Mouse (Mus musculus) C2C12 (cell line): Measurements from ENCODE around the gene Atp6v1a.

Experiments used
- CTCF ChIP-seq: IDR thresholded peaks from one replicate; pipeline ENCODE4 v1.5.1; 2011; ENCODE audit not compliant: control insufficient read depth, insufficient read depth, insufficient read length
- MYOD1 ChIP-seq: IDR thresholded peaks from one replicate; pipeline ENCODE4 v1.6.1; 2011; ENCODE audit warnings: low read depth; ENCODE audit not compliant: control insufficient read depth, insufficient read length
- USF1 ChIP-seq: IDR thresholded peaks from one replicate; pipeline ENCODE4 v1.6.1; 2011; ENCODE audit warnings: low read depth, mild to moderate bottlenecking, control low read depth, moderate library complexity

GRCm38 (mm10) chr16:44050139-44050538 is 89.4 kb downstream of the Atp6v1a start:
- TF ChIP-seq USF1: no peak
- TF ChIP-seq CTCF: no peak
- no peak for TF ChIP-seq MYOD1
